Mouse (Mus musculus) CD4-positive, CD25-positive, alpha-beta regulatory T cell, adult 2 months (primary cell): ENCODE measurements at regions not wholly inside any gene's neighbourhood (a gene's known extent, or its start where the extent isn't known, plus 50 kb on each side); places are given as distances from the start of the nearest gene placed in this dataset.

Experiments used
- DNase-seq: peaks from one replicate; pipeline ENCODE4 v3.0.0-alpha.2; 2012; ENCODE audit warnings: low read depth, low spot score

DNA sequence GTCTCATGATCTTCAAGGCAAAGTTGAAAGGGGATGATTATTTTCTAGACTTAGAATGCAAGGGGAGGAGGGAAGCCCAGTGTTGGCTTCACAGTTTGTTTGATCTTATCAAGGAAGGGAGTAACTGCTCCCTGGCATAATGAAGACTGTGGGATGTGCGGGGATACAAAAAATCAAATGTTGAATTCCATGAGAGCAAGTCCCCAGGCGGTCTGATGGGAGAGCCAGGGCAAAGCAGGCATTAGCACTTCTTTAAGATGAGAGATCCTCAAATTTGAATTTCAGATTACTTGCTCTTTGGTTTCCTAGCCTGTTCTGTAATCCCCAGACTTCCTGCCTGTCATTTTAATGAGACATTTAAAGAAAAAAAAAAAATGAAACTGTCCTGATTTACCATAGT lies 525.6 kb upstream of the Man1a start:
- DNase-seq: no peak

DNA sequence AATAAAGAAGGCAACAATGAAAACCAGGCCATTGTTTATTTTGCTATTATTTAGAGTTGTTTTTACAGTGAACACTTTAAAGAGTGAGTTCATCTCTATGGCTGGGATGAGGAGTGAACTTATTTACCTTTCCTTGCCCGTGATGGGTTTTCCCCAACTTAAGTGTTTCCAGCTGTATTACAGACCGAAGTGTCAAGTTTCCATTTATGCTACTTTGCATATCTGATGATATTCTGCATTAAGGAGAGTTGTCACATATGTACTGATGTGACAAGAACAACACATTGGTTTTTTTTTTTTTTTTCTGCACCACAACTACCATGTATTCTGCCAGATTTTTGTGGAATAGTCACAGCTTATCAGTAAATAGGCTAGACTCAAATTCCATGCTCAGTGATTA lies 518.7 kb upstream of the Man1a start:
- peak; percentile 4 for DNase-seq

DNA sequence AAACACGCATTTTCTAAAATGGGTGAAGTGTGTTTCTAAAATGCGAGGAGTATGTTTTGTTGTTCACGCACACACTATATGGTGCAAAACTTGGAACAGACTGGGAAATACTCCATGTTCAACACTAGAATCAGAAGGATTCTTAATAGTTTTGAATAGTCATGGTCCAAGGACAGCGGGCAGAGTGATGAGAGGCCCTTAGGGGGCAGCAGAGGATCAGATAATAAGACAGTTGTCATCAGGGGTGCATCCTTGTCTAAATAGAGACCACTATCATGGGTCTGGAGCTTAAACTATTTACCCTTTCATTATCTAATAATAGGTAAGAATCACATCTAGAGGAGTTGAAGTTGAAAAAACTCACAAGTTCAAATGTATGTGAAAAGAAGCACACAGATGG lies 482.2 kb upstream of the Man1a start:
- DNase-seq: peak; percentile 7

DNA sequence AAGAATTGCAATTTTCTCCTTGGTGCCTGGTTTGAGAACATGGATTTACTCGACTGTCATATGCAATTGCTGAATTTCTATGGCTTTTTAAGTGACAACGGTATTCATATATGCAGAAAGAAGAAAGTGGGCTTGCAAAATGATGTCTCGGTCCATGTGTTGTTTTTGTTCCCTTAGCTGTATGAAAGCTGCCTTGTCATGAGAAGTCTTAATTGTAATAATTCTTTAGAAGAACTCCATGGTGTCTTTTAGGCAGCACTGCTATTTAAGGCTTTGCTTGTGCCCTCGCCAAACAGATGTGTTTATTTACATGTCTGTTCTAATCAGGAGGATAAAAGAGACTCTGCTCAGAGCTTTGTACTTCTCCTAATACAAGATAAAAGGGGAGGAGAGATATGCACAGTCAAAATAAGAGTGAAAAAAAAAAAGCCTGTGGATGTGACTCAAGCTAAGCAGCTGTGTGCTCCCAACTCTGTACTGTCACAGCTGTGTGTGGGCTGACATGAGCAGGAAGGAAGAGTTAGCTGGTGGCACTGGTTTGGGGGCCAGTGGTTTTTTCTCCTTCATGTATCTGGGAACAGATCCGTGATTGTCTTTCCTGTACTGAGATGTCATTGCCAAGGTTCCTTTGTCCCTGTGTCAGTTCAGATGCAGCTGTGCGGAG lies 475.5 kb upstream of the Man1a start:
- no peak for DNase-seq

DNA sequence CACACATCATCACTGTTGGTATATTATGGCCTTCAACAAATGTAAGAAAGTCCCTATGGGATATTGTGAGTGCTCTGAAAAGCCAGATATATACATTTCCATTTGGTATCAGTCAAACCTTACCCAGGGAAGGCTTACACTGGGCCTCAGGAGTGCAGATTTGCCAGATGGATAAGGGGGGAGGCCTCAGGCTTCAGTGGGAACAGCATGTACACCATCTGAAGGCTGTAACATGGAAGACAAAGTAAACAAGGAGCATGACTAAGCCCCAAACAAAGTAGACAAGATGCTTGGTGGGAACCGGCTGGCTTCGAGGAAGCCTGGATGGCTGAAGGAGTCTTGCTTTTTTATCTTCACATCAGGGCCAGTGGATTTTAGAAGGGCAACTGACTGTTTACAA lies 474.3 kb upstream of the Man1a start:
- DNase-seq: no peak

DNA sequence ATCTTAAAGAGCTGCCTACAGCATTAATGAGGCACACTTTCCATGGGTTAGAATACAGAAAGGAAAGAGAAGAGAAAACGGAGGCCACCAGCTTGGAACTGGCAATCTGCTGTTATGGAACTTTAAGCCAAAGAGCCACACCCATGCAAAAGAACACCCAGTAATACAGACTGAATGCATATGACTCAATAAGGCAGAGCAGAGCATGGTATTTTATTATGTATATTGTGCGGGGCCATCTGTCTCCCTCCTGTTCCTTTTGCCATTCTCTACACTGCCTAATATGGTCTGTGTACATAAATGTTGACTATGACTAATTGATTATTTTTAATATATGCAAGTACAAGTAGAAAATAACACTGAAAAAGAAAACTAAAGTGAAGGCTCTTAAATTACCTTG lies 472.6 kb upstream of the Man1a start:
- no peak for DNase-seq

DNA sequence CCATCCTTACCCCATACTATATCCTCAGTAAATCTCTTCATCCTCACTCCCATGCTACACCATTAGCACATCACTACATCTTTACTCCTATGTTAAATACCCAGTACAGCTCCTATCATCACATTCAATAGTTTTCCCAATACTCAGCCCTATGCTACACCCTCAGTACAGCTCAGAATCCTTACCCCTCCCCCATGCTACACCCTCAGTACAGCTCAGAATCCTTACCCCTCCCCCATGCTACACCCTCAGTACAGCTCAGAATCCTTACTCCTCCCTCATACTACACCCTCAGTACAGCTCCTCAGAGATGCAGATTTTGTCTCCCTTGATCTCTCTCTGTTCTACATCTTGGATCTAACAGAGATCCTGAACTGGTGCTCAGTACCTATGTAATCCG lies 472.1 kb upstream of the Man1a start:
- DNase-seq: no peak

DNA sequence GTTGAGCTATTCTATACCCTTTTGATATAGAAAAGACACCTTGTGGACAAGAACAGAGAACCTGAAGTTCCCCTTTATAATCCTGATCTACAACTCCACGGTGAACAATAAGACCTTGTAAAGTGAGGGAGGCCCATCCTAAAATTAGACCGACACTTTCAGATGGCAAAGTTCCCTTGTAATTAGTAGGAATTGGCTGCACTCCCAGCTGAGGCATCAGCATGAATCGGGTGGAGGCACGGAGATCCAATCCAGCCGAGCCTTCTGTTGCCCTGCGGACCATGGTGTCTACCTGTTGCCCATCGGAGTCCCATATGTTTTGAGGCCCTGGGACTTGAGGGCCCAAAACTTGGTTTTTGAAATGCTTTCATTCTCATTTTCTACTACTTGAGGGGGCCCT lies 456.2 kb upstream of the Man1a start:
- no peak for DNase-seq

DNA sequence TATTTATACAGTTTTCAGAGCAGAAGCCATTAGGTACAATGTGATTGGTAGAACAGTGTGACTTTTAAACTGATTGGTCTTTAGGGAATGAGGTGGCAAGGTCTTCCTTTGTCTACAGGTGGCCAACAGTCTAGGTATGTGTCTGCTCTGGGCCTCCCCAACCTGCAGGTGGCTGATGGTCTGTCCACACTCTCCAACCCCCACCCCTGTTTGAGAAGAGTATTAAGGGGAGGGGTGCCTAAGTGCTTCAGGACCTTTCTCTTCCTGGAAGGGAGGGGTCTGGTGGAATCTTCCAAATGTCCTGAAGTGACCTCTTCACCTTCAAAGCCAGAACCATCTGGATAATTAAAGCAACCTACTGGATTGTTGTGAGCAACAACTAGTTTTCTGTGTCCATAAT lies 434.4 kb upstream of the Man1a start:
- DNase-seq: no peak

DNA sequence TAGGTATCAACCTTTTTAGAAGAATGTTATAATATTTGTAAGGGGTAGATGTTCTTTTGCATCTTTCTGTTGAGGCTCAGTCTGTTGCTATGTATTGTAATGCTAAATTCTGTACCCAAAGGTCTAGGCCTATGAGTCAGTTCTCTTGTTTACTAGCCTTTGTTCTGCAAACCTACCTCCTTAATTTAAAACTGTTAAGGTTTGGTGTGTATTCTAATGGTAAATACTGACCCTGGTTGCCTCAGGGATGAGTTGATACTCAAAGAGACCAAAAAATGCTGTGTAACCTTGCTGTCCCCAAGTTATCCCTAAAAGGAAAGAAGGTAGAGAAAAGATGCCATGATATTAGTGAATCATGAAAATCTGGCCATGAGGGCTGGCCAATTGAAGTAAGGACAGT lies 433.4 kb upstream of the Man1a start:
- no peak for DNase-seq
